Mouse (Mus musculus) heart, postnatal 0 days (tissue): Measurements from ENCODE around the gene Mypop.

Experiments
- CTCF ChIP-seq: IDR thresholded peaks from 2 replicates; pipeline ENCODE4 v1.5.1; 2016; ENCODE audit warnings: antibody characterized with exemption, control low read depth, low read depth
- EP300 ChIP-seq: IDR thresholded peaks from 2 replicates; pipeline ENCODE4 v1.6.1; 2016; ENCODE audit warnings: antibody characterized with exemption, low read depth

DNA sequence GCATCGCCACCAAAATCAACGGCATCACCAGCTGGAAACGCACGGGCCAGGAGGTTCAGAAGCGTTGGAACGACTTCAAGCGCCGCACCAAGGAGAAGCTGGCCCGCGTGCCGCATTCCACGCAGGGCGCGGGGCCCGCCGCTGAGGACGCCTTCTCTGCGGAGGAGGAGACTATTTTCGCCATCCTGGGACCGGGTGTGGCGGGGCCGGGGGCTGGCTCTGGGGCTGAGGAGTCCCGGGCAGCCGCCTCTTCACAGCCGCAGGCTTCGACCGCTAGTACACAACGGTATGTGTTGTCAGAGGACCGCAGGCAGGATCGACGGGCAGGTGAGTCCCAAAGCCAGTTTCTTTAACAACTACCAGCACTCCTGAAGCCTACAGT is 1.2 kb downstream of the Mypop start:
- TF ChIP-seq CTCF = no peak
- no peak for TF ChIP-seq EP300
